Mouse (Mus musculus) liver, adult 2 months (tissue): ENCODE measurements around the gene Ptpn4. TPM values are rescaled to one million over a fixed set of nuclear protein-coding genes. Genes with fewer than 3 reads are reported as not detected.

Experiments used
- DNase-seq: peaks from one replicate; pipeline ENCODE4 v3.0.0-alpha.2; 2011; ENCODE audit warnings: low read depth, low spot score; ENCODE audit errors: extremely low read depth
- H3K27ac ChIP-seq: fragments of 200-500 bp; replicated peaks from 2 replicates; pipeline ENCODE4 v1.5.1; 2012; ENCODE audit warnings: low read depth, mild to moderate bottlenecking, control low read depth, inconsistent platforms, low read length; ENCODE audit not compliant: insufficient read depth
- H3K27me3 ChIP-seq: fragments of 200-500 bp; 2 replicates; pipeline ENCODE4 v1.6.1; 2012; ENCODE audit warnings: mild to moderate bottlenecking, moderate library complexity, low read length, inconsistent platforms; ENCODE audit not compliant: control insufficient read depth, insufficient read depth
- H3K36me3 ChIP-seq: fragments of 200-500 bp; 2 replicates; pipeline ENCODE4 v1.6.1; 2012; ENCODE audit warnings: low read length, inconsistent platforms; ENCODE audit not compliant: control insufficient read depth, insufficient read depth
- H3K4me1 ChIP-seq: fragments of 200-500 bp; 2 replicates; pipeline ENCODE4 v1.6.1; 2011; ENCODE audit warnings: low read length; ENCODE audit not compliant: control insufficient read depth, insufficient read depth
- H3K4me3 ChIP-seq: fragments of 200-500 bp; 2 replicates; pipeline ENCODE4 v1.5.1; 2011; ENCODE audit warnings: low read depth, mild to moderate bottlenecking, control low read depth, low read length, moderate library complexity; ENCODE audit not compliant: insufficient read depth
- H3K79me2 ChIP-seq: fragments of 200-500 bp; 2 replicates; pipeline ENCODE4 v1.6.1; 2012; ENCODE audit warnings: inconsistent platforms, mild to moderate bottlenecking, low read length, moderate library complexity; ENCODE audit not compliant: control insufficient read depth, insufficient read depth
- H3K9ac ChIP-seq: fragments of 200-500 bp; 2 replicates; pipeline ENCODE4 v1.6.1; 2012; ENCODE audit warnings: low read depth, mild to moderate bottlenecking, control low read depth, inconsistent platforms, low read length
- CTCF ChIP-seq: fragments of 200-500 bp; IDR thresholded peaks from 2 replicates; pipeline ENCODE4 v1.5.1; 2011; ENCODE audit warnings: low read depth, low read length, control low read depth
- POLR2A ChIP-seq: fragments of 200-500 bp; IDR thresholded peaks from 2 replicates; pipeline ENCODE4 v1.6.1; 2011; ENCODE audit warnings: low read length, control low read depth; ENCODE audit not compliant: insufficient read depth; ENCODE audit errors: extremely low read depth
- WGBS: fragments of 180-500 bp; shearing (Covaris S2); methylation state at CpG from one replicate; pipeline ENCODE4 v1.1.7; 2018; 5-methylcytosine and 5-hydroxymethylcytosine counted together
- polyA plus RNA-seq: library from polyadenylated mRNA; depleted of rRNA; stranded (reverse); fragments of >200 nt; gene quantifications from 2 replicates; pipeline ENCODE4 v1.2.3, GENCODE M21; 2012; rRNA removed
- total RNA-seq: library from RNA; depleted of rRNA; stranded (reverse); fragments of >200 nt; gene quantifications from 2 replicates; pipeline ENCODE4 v1.2.3, GENCODE M21; 2014; rRNA removed

Gene Ptpn4
- total and polyA plus RNA-seq, 2 experiments, result 1.2 to 6.6 TPM

DNA sequence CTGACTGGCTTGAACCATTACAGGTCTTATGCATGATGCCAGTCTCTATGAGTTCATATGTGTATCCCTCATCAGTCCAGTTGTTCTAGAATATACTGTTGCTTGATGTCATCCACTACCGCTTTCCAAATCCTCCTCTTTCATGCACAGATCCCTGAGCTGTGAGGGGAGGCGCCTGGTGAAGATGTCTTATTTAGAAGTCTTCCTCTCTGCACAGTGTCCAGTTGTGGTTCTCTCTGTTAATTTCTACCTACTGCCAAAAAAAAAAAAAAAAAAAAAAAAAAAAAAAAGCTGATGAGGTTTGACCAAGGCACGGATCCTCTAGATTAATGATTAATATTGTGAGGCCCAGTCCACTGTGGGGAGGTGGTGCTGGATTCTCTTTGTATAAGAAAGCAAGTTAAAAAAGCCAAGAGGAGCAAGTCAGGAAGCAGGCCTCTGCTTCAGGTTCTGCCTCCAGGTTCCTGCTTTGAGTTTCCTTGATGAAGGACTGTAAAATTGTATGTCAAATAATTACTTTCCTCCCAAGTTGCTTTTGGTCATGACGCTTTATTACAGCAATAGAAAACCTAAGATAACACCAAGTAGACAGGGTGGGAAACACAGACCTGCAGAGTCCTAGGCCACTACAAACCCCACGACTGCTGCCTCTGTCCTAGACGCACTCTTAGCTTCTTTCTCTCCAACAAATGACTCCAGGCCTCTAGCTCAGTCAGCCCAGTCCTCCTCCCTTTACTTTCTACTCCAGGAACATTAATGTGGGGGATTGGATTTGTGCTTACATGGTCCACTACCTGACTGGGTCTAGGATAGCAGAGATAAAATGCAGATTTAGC, 200.0 kb downstream of the Ptpn4 start:
- peak; percentile 88 for DNase-seq
- no peak for TF ChIP-seq POLR2A
- no peak for TF ChIP-seq CTCF
- WGBS, result 31% methylated on average over 6 of the region's 6 CpGs
- Histone ChIP-seq H3K27me3 (no peaks in the 10 kb centered on the region), H3K27ac (peak overlapping the region; percentile 86), H3K9ac (peak overlapping the region; percentile 35; the same call in 1 of the 2 replicates), H3K4me1 (peaks cover 23% of the 10 kb centered on the region), H3K4me3 (no peak overlapping the region), H3K36me3 (peaks cover 9% of the 10 kb centered on the region; the same call in 1 of the 2 replicates), H3K79me2 (peaks cover 11% of the 10 kb centered on the region)

- Histone ChIP-seq H3K4me3 (no peak overlapping the region), H3K36me3 (peaks cover 14% of the 10 kb centered on the region), H3K27me3 (no peaks in the 10 kb centered on the region), H3K4me1 (peaks cover 14% of the 10 kb centered on the region), H3K9ac (no peak overlapping the region), H3K27ac (no peak overlapping the region), H3K79me2 (peaks cover 6% of the 10 kb centered on the region)
- DNase-seq, result no peak
- TF ChIP-seq POLR2A, result no peak
- no peak for TF ChIP-seq CTCF
- 76% methylated on average over 3 of the region's 3 CpGs for WGBS
Measured at GRCm38 (mm10) chr1:119634746-119635145, 202.7 kb downstream of the Ptpn4 start.

DNA sequence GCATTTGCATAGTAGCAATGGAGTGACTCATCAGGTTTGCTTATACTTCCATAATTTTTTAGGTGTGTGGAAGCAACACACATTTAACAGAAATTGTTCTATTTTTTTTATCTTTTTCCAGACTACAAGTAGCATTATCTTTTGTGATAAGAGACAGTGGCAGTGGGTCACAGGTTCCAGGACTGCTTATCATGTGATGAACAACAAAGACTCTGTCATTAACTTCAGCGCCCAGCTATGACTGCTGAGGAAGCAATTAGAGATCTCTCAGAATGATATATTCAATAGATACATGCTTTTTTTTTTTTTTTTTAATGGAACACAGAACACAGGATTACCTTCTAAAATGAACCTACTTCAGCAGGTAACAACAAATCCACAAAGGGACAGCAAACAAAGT, 207.0 kb downstream of the Ptpn4 start:
- no peaks in the 10 kb centered on the region; the same call in 1 of the 2 replicates for H3K4me1 ChIP-seq
- H3K27ac ChIP-seq, result no peak overlapping the region
- DNase-seq, result no peak
- peaks cover 21% of the 10 kb centered on the region for H3K36me3 ChIP-seq
- no peaks in the 10 kb centered on the region for H3K27me3 ChIP-seq
- no peak for TF ChIP-seq CTCF
- WGBS, result 81% methylated on average over 1 of the region's 1 CpGs
- no peak overlapping the region for H3K9ac ChIP-seq
- H3K79me2 ChIP-seq, result peaks cover 10% of the 10 kb centered on the region
- no peak overlapping the region for H3K4me3 ChIP-seq

DNA sequence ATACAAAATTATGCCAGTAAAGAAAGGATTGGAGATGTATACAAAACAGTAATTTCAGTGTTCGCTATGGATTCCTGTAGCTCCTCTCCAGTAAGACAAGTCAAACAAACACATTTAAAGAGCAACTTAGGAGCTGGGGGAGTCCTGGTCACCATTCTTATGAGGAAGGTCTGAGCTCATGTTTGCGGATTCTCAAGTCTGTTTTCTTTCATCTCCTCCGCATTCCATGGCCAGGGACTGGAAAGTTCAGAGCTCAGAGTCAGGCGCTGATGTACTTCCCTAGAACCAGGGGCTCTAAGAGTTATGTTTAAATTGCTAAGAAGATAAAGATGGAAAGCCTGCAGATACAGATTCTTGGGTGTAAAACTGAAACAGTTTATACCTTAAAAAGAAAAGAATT, 210.6 kb downstream of the Ptpn4 start:
- H3K4me3 ChIP-seq, result no peak overlapping the region
- TF ChIP-seq CTCF (no peak), POLR2A (no peak)
- H3K36me3 ChIP-seq, result peaks cover 22% of the 10 kb centered on the region
- H3K9ac ChIP-seq, result no peak overlapping the region
- peaks cover 6% of the 10 kb centered on the region; the same call in 1 of the 2 replicates for H3K79me2 ChIP-seq
- no peak for DNase-seq
- no peaks in the 10 kb centered on the region; the same call in 1 of the 2 replicates for H3K4me1 ChIP-seq
- no peak overlapping the region for H3K27ac ChIP-seq
- no peaks in the 10 kb centered on the region for H3K27me3 ChIP-seq
- WGBS, result 92% methylated on average over 4 of the region's 4 CpGs

GRCm38 (mm10) chr1:119624444-119624843, 213.0 kb downstream of the Ptpn4 start:
- Histone ChIP-seq H3K36me3 (peaks cover 29% of the 10 kb centered on the region), H3K9ac (no peak overlapping the region), H3K27ac (no peak overlapping the region), H3K4me3 (no peak overlapping the region), H3K4me1 (no peaks in the 10 kb centered on the region; the same call in 1 of the 2 replicates), H3K79me2 (peaks cover 5% of the 10 kb centered on the region; the same call in 1 of the 2 replicates), H3K27me3 (no peaks in the 10 kb centered on the region)
- DNase-seq, result no peak
- TF ChIP-seq CTCF, result no peak
- no peak for TF ChIP-seq POLR2A
- 75% methylated on average over 2 of the region's 2 CpGs for WGBS

GRCm38 (mm10) chr1:119605396-119605795, 232.0 kb downstream of the Ptpn4 start:
- H3K4me1 ChIP-seq, result peaks cover 2% of the 10 kb centered on the region; the same call in 1 of the 2 replicates
- no peak overlapping the region for H3K27ac ChIP-seq
- no peaks in the 10 kb centered on the region for H3K27me3 ChIP-seq
- WGBS, result 90% methylated on average over 3 of the region's 3 CpGs
- H3K4me3 ChIP-seq, result no peak overlapping the region
- DNase-seq, result no peak
- no peaks in the 10 kb centered on the region; the same call in 1 of the 2 replicates for H3K79me2 ChIP-seq
- H3K9ac ChIP-seq, result no peak overlapping the region
- TF ChIP-seq CTCF, result no peak
- TF ChIP-seq POLR2A, result no peak
- peaks cover 29% of the 10 kb centered on the region for H3K36me3 ChIP-seq

Other genes with a start within 250 kb of the Ptpn4 start
- gene Epb41l5, start 188.6 kb downstream of the Ptpn4 start, total RNA-seq, result 38.0 and 47.3 TPM in 2 replicates
- gene Epb41l5, start 188.6 kb downstream of the Ptpn4 start, polyA plus RNA-seq, result 14.9 and 18.8 TPM in 2 replicates
- 4.0 and 4.4 TPM in 2 replicates for gene Tmem177, start 75.6 kb upstream of the Ptpn4 start, total RNA-seq
- gene Tmem177, start 75.6 kb upstream of the Ptpn4 start, polyA plus RNA-seq, result 4.1 and 4.9 TPM in 2 replicates
- not detected in 2 replicates for gene Cfap221, start 159.6 kb upstream of the Ptpn4 start, total RNA-seq
- not detected in 2 replicates for gene Cfap221, start 159.6 kb upstream of the Ptpn4 start, polyA plus RNA-seq
- not detected in 2 replicates for gene Sctr, start 169.3 kb upstream of the Ptpn4 start, total RNA-seq
- gene Sctr, start 169.3 kb upstream of the Ptpn4 start, polyA plus RNA-seq, result 0.04 TPM in 1 of 2 replicates, not detected in the other
- 64.9 and 96.5 TPM in 2 replicates for gene Tmem37, start 236.5 kb upstream of the Ptpn4 start, total RNA-seq
- gene Tmem37, start 236.5 kb upstream of the Ptpn4 start, polyA plus RNA-seq, result 172 and 299 TPM in 2 replicates